Comparison of ENCODE assay signal across 8 mouse cellular contexts in genomic region chr16:57593422-57594157, GRCm38 (mm10). TPM values are rescaled to one million over a fixed set of nuclear protein-coding genes. Genes with fewer than 3 reads are reported as not detected.
DNase-seq lines count a peak whose midpoint lies in the region; ATAC-seq lines count a peak whose summit lies in the region.

No protein-coding gene starts in this region.

- peak; percentile 25 for DNase-seq in adrenal gland, postnatal 14 days
- DNase-seq in adrenal gland, postnatal 25 days: no peak
- DNase-seq in right cerebral cortex, adult 2 months (ENCODE audit: low spot score in 2 of 2): peak; percentile 25 to 35
- no peak for DNase-seq in right cerebral cortex, postnatal 4 days
- peak; percentile 55 for DNase-seq in embryo, embryonic 11.5 days (ENCODE audit: low read depth, low spot score)
- DNase-seq in thymus, postnatal 14 days: peak; percentile 40

- no peaks in the 10 kb centered on the region for H3K9me3 ChIP-seq in intestine, embryonic 16.5 days (ENCODE audit: control insufficient read depth, low read length)

- no peaks in the 10 kb centered on the region for H3K36me3 ChIP-seq in intestine, embryonic 16.5 days (ENCODE audit: control insufficient read depth, insufficient read depth, low read length)

- no peak overlapping the region for H3K9ac ChIP-seq in intestine, embryonic 16.5 days (ENCODE audit: low read depth, low read length)

- H3K27ac ChIP-seq in intestine, embryonic 16.5 days (ENCODE audit: low read length): no peak overlapping the region

- no peaks in the 10 kb centered on the region for H3K4me1 ChIP-seq in intestine, embryonic 16.5 days (ENCODE audit: control insufficient read depth, insufficient read depth, low read length)

- ATAC-seq in intestine, embryonic 16.5 days: peak; percentile 58; the same call in 1 of the 2 replicates
- peak; percentile 84 for ATAC-seq in megakaryocyte, adult 5-6 weeks (ENCODE audit: poor library complexity, severe bottlenecking)

- no peaks in the 10 kb centered on the region for H3K27me3 ChIP-seq in intestine, embryonic 16.5 days (replicated peaks; ENCODE audit: control insufficient read depth, insufficient read depth, low read length)

- H3K4me3 ChIP-seq in intestine, embryonic 16.5 days (ENCODE audit: low read length): no peak overlapping the region

- WGBS in intestine, embryonic 16.5 days: 29% methylated on average over 7 of the region's 7 CpGs

- H3K4me2 ChIP-seq in intestine, embryonic 16.5 days (ENCODE audit: low read depth, low read length): no peak overlapping the region

RNA-seq across cellular contexts. Expression of gene Cmss1, which starts 13.1 kb away (rescaled TPM):
- total RNA-seq in adrenal gland, postnatal 14 days (2021): 17.1 and 20.6 TPM in 2 replicates
- total RNA-seq in adrenal gland, postnatal 25 days (2021): 16.1 and 17.6 TPM in 2 replicates
- polyA plus RNA-seq in intestine, embryonic 16.5 days (2015; fragmentation: Nextera tagmentation; extraction: Ambion mirVana): 35.1 and 41.4 TPM in 2 replicates
- total RNA-seq in megakaryocyte, adult 5-6 weeks (2015): 4.6 and 6.2 TPM in 2 replicates
- total RNA-seq in megakaryocyte, adult 5-6 weeks (2017): 18.0 and 20.1 TPM in 2 replicates

Comparison
In these comparisons a context has a peak if more than half of its experiments do, and no peak if none do; other contexts are left out.
1. DNase-seq: peak in adrenal gland, postnatal 14 days (single experiment), right cerebral cortex, adult 2 months (2 of 2), embryo, embryonic 11.5 days (single experiment) and thymus, postnatal 14 days (single experiment); none in adrenal gland, postnatal 25 days (single experiment) and right cerebral cortex, postnatal 4 days (single experiment).